In genomic region chr7:137154623-137155022, GRCm38 (mm10) we compare ENCODE assay signal across 26 mouse cellular contexts.
"Had no signal": no experiment of that assay in that cellular context is flagged by ENCODE, and none has a peak within 500 bp of the region (broad histone marks: within the 10 kb centered on the region; RNA-seq: fewer than 3 reads in every experiment).

No protein-coding gene starts in this region.

- H3K4me3 ChIP-seq: gastrocnemius, adult 2 months; heart, adult 2 months; heart, embryonic 13.5 days; heart, embryonic 15.5 days; intestine, embryonic 15.5 days; layer of hippocampus, adult 2 months; limb, embryonic 13.5 days; limb, embryonic 15.5 days; liver, embryonic 12.5 days had no signal

- H3K9ac ChIP-seq: heart, embryonic 13.5 days; heart, embryonic 15.5 days; hindbrain, embryonic 14.5 days; intestine, embryonic 15.5 days; limb, embryonic 13.5 days; limb, embryonic 15.5 days; liver, embryonic 12.5 days; liver, embryonic 14.5 days had no signal

- H3K4me1 ChIP-seq: heart, embryonic 13.5 days; heart, embryonic 15.5 days; intestine, embryonic 15.5 days; limb, embryonic 15.5 days; liver, embryonic 12.5 days had no signal

- H3K9me3 ChIP-seq: heart, embryonic 13.5 days; heart, embryonic 15.5 days; intestine, embryonic 15.5 days; limb, embryonic 13.5 days; limb, embryonic 15.5 days; liver, embryonic 12.5 days had no signal

- H3K36me3 ChIP-seq: heart, embryonic 13.5 days; heart, embryonic 15.5 days; intestine, embryonic 15.5 days; limb, embryonic 13.5 days; limb, embryonic 15.5 days; liver, embryonic 12.5 days had no signal

- H3K4me2 ChIP-seq: heart, embryonic 11.5 days; heart, embryonic 13.5 days; heart, embryonic 15.5 days; hindbrain, embryonic 14.5 days; intestine, embryonic 15.5 days; limb, embryonic 13.5 days; limb, embryonic 15.5 days; liver, embryonic 12.5 days had no signal

- DNase-seq: gastrocnemius, adult 2 months; gastrocnemius, postnatal 14 days; gastrocnemius, postnatal 36 days; heart, adult 11 months; heart, adult 2 months; heart, postnatal 14 days; heart, postnatal 36 days; kidney, adult 18-20 months; kidney, adult 8-10 months; kidney, postnatal 10 days; kidney, postnatal 25 days; layer of hippocampus, adult 9-11 months; layer of hippocampus, postnatal 36 days; left cerebral cortex, postnatal 4 days had no signal

- ATAC-seq: hindbrain, embryonic 16.5 days; intestine, embryonic 15.5 days; intestine, postnatal 0 days; liver, embryonic 12.5 days had no signal

- H3K27ac ChIP-seq: gastrocnemius, adult 2 months; heart, adult 2 months; heart, embryonic 13.5 days; heart, embryonic 15.5 days; hindbrain, embryonic 14.5 days; intestine, embryonic 15.5 days; layer of hippocampus, adult 2 months; limb, embryonic 13.5 days; limb, embryonic 15.5 days; liver, embryonic 12.5 days; liver, embryonic 14.5 days had no signal

- H3K27me3 ChIP-seq: heart, embryonic 13.5 days; heart, embryonic 15.5 days; intestine, embryonic 15.5 days; liver, embryonic 12.5 days had no signal
